Mouse (Mus musculus) thymus, adult 2 months (tissue): ENCODE data around the gene Poc5.

Experiments
- CTCF ChIP-seq: fragments of 200-500 bp; IDR thresholded peaks from 2 replicates; pipeline ENCODE4 v1.5.1; 2012; ENCODE audit warnings: mild to moderate bottlenecking, control low read depth, low read length, moderate library complexity, borderline replicate concordance; ENCODE audit not compliant: control insufficient read depth, poor library complexity, insufficient read depth; ENCODE audit errors: extremely low read depth
- POLR2A ChIP-seq: fragments of 200-500 bp; IDR thresholded peaks from 2 replicates; pipeline ENCODE4 v1.6.1; 2012; ENCODE audit warnings: mild to moderate bottlenecking, low read length, control low read depth, moderate library complexity; ENCODE audit not compliant: control insufficient read depth, poor library complexity, insufficient read depth; ENCODE audit errors: extremely low read depth

DNA sequence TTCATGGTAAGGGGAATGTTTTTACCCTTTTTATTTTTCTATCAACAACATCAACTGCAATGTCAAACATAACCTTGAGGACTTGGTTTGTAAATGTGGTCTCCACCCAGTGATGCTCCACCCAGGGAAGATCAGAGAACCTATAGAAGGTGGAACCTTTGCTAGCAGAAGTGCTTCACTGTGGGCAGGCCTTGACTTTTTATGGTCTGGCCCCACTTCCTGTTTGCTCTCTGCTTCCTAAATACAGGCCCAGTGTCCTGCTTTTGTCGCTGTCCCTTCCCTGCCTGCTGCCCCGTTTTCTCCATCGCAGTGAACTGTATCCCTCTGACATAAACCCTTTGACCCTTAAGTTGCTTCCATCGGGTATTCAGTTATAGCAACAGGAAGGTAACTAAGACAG, 10.2 kb upstream of the Poc5 start:
- TF ChIP-seq CTCF = no peak
- TF ChIP-seq POLR2A = no peak
